In genomic region chr11:104138976-104139375, GRCm38 (mm10) we compare ENCODE assay signal across 28 mouse cellular contexts. TPM values are rescaled to one million over a fixed set of nuclear protein-coding genes. Genes with fewer than 3 reads are reported as not detected.
DNase-seq lines count a peak whose midpoint lies in the region; TF ChIP-seq lines count a peak whose summit lies in the region.
"Had no signal": no experiment of that assay in that cellular context is flagged by ENCODE, and none has a peak within 500 bp of the region (broad histone marks: within the 10 kb centered on the region; RNA-seq: fewer than 3 reads in every experiment).

No protein-coding gene starts in this region.

- no peak for TF ChIP-seq POLR2A in cerebellum, adult 2 months (IDR thresholded peaks at IDR 0.05; ENCODE audit: borderline replicate concordance, insufficient read depth, low read length)

- H3K27ac ChIP-seq in cerebellum, adult 2 months (ENCODE audit: insufficient read depth, low read length) = peak overlapping the region; percentile 1
- no peak overlapping the region for H3K27ac ChIP-seq in embryonic facial prominence, embryonic 10.5 days (replicated peaks)
- H3K27ac ChIP-seq: embryonic facial prominence, embryonic 13.5 days; forebrain, embryonic 12.5 days; forebrain, embryonic 15.5 days; heart, embryonic 15.5 days; hindbrain, embryonic 10.5 days; hindbrain, embryonic 13.5 days; intestine, embryonic 15.5 days had no signal

- H3K9me3 ChIP-seq in embryonic facial prominence, embryonic 10.5 days = no peaks in the 10 kb centered on the region
- H3K9me3 ChIP-seq: embryonic facial prominence, embryonic 13.5 days; forebrain, embryonic 12.5 days; forebrain, embryonic 15.5 days; heart, embryonic 12.5 days; heart, embryonic 15.5 days; hindbrain, embryonic 10.5 days; hindbrain, embryonic 13.5 days; intestine, embryonic 15.5 days had no signal

- H3K27me3 ChIP-seq in cerebellum, adult 2 months (ENCODE audit: control insufficient read depth, insufficient read depth, low read length) = no peaks in the 10 kb centered on the region
- peaks cover 65% of the 10 kb centered on the region for H3K27me3 ChIP-seq in embryonic facial prominence, embryonic 10.5 days (replicated peaks; ENCODE audit: low read depth, poor library complexity, severe bottlenecking)

- TF ChIP-seq CTCF in cerebellum, adult 2 months (IDR thresholded peaks at IDR 0.05; ENCODE audit: borderline replicate concordance, insufficient read depth, low read depth, low read length) = no peak

- H3K4me1 ChIP-seq in cerebellum, adult 2 months (ENCODE audit: control insufficient read depth, insufficient read depth, low read length) = peaks cover 41% of the 10 kb centered on the region
- H3K4me1 ChIP-seq in embryonic facial prominence, embryonic 10.5 days = no peaks in the 10 kb centered on the region
- H3K4me1 ChIP-seq: embryonic facial prominence, embryonic 13.5 days; heart, embryonic 12.5 days; heart, embryonic 15.5 days; hindbrain, embryonic 10.5 days; intestine, embryonic 15.5 days had no signal

- no peak overlapping the region for H3K4me3 ChIP-seq in cerebellum, adult 2 months (replicated peaks; ENCODE audit: insufficient read depth, low read depth, low read length)
- H3K4me3 ChIP-seq in embryonic facial prominence, embryonic 10.5 days = no peak overlapping the region
- H3K4me3 ChIP-seq: embryonic facial prominence, embryonic 13.5 days; erythroblast, embryonic 14.5 days; forebrain, embryonic 12.5 days; forebrain, embryonic 15.5 days; heart, embryonic 12.5 days; heart, embryonic 15.5 days; hindbrain, embryonic 10.5 days; hindbrain, embryonic 13.5 days; intestine, embryonic 15.5 days had no signal

- no peaks in the 10 kb centered on the region for H3K36me3 ChIP-seq in embryonic facial prominence, embryonic 10.5 days (replicated peaks)
- H3K36me3 ChIP-seq: embryonic facial prominence, embryonic 13.5 days; forebrain, embryonic 12.5 days; forebrain, embryonic 15.5 days; heart, embryonic 12.5 days; heart, embryonic 15.5 days; hindbrain, embryonic 10.5 days; hindbrain, embryonic 13.5 days; intestine, embryonic 15.5 days had no signal

- DNase-seq in cerebellum, adult 18-20 months = peak; percentile 64 to 66
- DNase-seq in cerebellum, postnatal 4 days (ENCODE audit: low spot score in 2 of 2) = no peak
- DNase-seq in cerebellum, adult 2 months = peak; percentile 71 to 73
- DNase-seq in cerebellum, adult 9-11 months = peak; percentile 75
- peak; percentile 70 to 76 for DNase-seq in cerebellum, postnatal 25 days
- DNase-seq in right cerebral cortex, postnatal 14 days = no peak
- no peak for DNase-seq in embryonic facial prominence, embryonic 10.5 days (ENCODE audit: low spot score)
- DNase-seq in c-Kit-positive CD71-positive TER-119-positive erythroid progenitor cells, embryonic 14.5 days (ENCODE audit: low spot score) = no peak
- DNase-seq: adrenal gland, adult 2 months; adrenal gland, postnatal 14 days; gastrocnemius, postnatal 25 days; heart, adult 18-20 months; heart, postnatal 10 days; heart, postnatal 36 days; kidney, adult 11 months had no signal

- WGBS in cerebellum, adult 2 months = 5% methylated on average over 3 of the region's 3 CpGs
- 72% methylated on average over 3 of the region's 3 CpGs for WGBS in embryonic facial prominence, embryonic 10.5 days

RNA-seq across cellular contexts. Expression of gene Crhr1, which starts 6.3 kb away (rescaled TPM):
- polyA plus RNA-seq in cerebellum, adult 2 months (2012; rRNA removed) = 63.0 and 63.4 TPM in 2 replicates
- polyA plus RNA-seq in embryonic facial prominence, embryonic 10.5 days (2016; fragmentation: Nextera tagmentation; extraction: Ambion mirVana) = 0.23 and 0.30 TPM in 2 replicates
- polyA plus RNA-seq: C2C12; CD4-positive, CD25-positive, alpha-beta regulatory T cell, adult 4 months; erythroblast, embryonic 14.5 days; heart, embryonic 12.5 days; heart, embryonic 15.5 days had no signal

RNA-seq across cellular contexts. Expression of gene Sppl2c, which starts 47.2 kb away (rescaled TPM):
- not detected in 2 replicates for polyA plus RNA-seq in cerebellum, adult 2 months (2012; rRNA removed)
- polyA plus RNA-seq in embryonic facial prominence, embryonic 10.5 days (2016; fragmentation: Nextera tagmentation; extraction: Ambion mirVana) = not detected in 2 replicates
- polyA plus RNA-seq: adrenal gland, adult 2 months; brain, embryonic 14.5 days; C2C12; CD4-positive, CD25-positive, alpha-beta regulatory T cell, adult 4 months; embryonic facial prominence, embryonic 13.5 days; erythroblast, embryonic 14.5 days; forebrain, embryonic 12.5 days; forebrain, embryonic 15.5 days; heart, embryonic 12.5 days; heart, embryonic 15.5 days; hindbrain, embryonic 10.5 days; hindbrain, embryonic 13.5 days; hindbrain, embryonic 16.5 days; intestine, embryonic 15.5 days had no signal

Comparison
In these comparisons a context has a peak if more than half of its experiments do, and no peak if none do; other contexts are left out.
1. DNase-seq: peak in cerebellum, adult 18-20 months (2 of 2), cerebellum, adult 2 months (2 of 2), cerebellum, adult 9-11 months (single experiment) and cerebellum, postnatal 25 days (2 of 2); none in cerebellum, postnatal 4 days (0 of 2), right cerebral cortex, postnatal 14 days (single experiment), embryonic facial prominence, embryonic 10.5 days (single experiment) and c-Kit-positive CD71-positive TER-119-positive erythroid progenitor cells, embryonic 14.5 days (single experiment).
2. RNA of gene Crhr1, which starts 6.3 kb away (polyA plus RNA-seq): 63.0 to 63.4 TPM in cerebellum, adult 2 months; 0.23 to 0.30 TPM in embryonic facial prominence, embryonic 10.5 days; every median in the first group is over 10 times any median in the second.